Mouse (Mus musculus) kidney, postnatal 25 days (tissue): Measurements from ENCODE around the gene Rhoa.
"Not testable (repeated sequence)": the region's sequence is repeated elsewhere in the genome, so short reads cannot be mapped to it uniquely, and the experiment has no call there.

Source experiments
- DNase-seq, 2 experiments: peaks; one replicate each; pipeline ENCODE4 v3.0.0; 2021; ENCODE audit warnings: mixed read lengths in 2 of 2

Rhoa gene

DNA sequence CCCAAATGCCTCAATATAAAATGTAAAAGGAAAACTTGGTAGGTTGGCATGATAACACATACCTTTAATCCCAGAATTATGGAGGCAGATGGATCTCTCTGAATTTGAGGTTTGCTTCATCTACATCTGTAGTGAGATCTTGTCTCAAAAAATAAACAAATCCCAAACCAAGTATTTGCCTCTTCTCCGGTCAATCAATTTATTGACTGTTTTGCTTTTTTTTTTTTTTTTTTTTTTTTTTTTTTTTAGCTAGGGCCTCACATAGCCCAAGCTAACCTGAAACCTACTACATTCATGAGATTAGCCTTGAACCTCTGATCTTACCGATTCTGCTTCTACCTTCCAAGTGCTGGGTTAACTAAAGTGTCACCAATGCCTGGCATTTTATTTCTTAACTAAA is 16.6 kb upstream of the Rhoa start:
- DNase-seq = no peak

DNA sequence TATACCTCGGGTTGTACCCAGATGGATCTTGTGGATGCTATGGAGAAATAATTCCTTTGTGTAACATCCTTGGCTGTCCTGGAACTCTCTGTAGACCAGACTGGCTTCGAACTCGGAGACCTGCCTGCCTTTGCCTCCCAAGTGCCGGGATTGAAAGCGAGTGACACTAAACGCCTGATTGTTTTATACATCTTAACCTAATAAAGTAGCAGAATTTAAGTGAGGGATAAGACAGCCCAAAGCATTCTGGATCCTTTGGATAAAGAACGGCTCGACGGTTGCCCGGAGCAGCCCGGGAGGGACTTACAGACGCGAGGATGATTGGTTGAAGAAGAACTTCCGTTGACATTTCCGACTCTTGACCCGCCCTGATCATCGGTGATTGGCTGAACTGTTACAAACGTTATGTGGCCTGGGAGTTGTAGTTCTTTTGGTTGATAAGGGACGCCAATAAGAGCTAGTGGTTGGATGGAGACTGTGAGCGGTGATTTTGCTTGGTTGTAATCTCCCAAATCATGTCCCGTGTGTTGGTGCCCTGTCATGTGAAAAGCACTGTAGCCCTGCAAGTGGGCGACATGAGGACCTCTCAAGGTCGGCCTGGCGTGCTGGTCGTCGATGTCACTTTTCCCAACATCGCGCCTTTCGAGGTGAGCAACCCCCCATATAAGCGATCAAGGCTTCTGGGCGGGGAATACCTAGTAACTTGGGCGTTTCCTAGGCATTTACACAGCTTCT is 15.7 kb upstream of the Rhoa start, which contains the start of gene Nicn1:
Gene Nicn1, plus strand, starts transcription at position 414 of the 735 bp plus-strand sequence.
- DNase-seq = peak; percentile 94 to 96

DNA sequence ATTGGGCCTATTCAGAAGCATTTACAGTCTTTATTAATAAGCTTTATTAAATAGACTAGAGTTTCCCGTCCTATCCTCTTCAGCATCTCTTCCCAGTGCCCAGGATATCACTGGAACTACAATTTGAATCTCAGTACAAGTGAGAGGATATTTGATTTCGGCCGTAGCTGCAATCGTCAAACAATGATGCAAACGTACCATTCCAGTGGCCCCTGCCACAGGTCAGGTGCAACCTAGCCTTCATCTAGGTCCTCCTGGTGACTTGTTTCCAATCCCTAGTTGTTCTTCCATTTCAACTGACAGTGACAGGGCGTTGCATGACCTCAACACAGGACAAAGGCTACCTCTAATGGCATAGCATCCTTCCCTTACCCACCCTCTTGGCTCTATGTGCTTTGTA is 15.2 kb upstream of the Rhoa start:
- DNase-seq = no peak

DNA sequence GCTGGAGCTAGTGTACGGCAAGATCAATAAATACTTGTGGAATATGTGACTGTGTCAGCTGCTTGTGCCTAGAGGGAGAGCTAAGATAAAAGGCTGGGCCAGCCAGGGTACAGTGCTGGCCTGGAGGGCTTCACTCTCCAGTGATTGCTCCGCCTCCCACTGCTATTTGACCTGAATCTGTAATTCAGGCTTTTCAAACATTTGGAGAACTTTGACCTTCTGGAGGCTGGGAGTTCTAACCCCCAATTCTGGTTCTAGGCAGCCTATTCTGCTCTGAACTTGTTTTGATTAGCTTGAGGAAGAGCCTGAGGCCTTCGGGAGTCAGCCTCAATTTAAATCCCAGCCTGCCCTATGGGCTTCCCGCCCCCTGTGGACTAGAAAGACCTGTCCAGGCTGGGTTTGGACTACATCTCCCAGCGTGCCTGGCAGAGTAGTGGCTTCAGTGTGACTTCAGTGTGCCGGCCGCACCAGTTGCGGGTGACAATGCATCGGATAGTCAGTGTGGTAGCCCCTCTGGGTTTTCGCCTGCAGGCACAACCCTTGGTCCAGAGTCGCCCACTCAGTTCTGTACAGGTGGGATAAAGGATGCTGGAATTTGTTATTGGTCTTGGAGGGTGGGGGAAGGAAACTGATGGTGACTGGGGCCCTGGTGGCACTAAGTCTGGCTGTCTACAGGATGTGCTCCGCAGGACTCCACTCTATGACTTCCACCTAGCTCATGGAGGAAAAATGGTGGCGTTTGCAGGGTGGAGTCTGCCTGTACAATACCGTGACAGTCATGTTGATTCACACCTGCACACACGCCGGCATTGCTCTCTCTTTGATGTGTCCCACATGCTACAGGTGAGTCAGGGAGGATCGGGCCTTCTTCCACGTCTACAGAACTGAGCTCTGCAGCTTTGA is 9.2 kb upstream of the Rhoa start, which contains the start of gene Amt:
Gene Amt, plus strand, starts transcription at position 401 of the 903 bp plus-strand sequence.
- DNase-seq = peak; percentile 86 to 93

DNA sequence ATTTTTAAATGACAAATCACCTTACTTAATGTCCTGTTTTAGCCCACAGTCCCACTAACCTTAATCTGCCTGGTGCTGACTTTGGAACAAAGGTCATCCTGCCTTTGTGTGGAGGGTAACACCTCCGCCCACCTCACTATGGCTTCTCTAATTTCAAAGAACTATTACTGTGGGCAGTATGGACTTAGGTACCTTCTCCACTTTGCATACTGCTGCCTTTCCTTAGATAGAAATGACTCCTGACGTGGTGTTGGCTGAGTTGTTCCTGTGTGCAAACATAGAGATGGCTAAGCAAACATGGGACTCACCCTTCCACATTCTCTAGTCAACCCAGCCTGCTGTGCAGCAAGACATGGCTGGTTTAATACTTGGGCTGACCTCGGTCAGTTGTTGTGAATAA is 4.1 kb upstream of the Rhoa start:
- no peak for DNase-seq

DNA sequence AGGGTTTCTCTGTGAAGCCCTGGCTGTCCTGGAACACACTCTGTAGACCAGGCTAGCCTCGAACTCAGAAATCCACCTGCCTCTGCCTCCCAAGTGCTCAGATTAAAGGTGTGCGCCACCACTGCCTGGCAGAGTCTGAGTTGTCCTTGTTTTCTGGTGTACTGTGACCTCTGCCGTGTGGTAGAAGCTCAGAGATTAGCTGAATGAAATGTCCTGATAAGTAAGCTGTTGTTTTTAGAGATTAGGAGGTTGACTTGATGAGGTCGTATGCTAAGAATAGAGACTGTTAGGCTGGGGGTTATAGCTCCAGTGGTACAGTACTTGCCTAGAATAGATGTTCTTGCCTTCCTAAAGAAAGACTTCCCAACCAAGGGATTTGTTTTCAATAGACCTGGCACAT is 1.2 kb upstream of the Rhoa start:
- no peak for DNase-seq

DNA sequence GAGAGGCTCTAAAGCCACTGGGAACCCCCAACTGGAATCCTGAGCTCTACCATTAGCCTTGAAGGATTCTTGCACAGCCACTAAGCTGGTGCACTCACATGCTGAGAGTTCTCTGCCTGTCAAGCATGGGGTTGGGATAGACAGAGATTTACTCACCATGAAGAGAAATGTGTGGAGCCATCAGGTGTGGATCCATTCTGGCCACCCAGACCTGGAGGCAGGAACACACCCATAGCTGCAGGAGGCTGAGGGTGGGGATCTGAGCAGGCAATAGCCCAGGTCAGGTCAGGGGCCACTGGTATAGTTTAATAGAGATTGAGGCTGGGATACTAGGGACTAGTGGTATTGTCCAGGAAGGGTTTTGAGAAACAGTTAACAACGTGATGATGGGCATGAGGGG is 759 bp upstream of the Rhoa start:
- peak in 1 of 2 experiments; percentile 51 for DNase-seq

DNA sequence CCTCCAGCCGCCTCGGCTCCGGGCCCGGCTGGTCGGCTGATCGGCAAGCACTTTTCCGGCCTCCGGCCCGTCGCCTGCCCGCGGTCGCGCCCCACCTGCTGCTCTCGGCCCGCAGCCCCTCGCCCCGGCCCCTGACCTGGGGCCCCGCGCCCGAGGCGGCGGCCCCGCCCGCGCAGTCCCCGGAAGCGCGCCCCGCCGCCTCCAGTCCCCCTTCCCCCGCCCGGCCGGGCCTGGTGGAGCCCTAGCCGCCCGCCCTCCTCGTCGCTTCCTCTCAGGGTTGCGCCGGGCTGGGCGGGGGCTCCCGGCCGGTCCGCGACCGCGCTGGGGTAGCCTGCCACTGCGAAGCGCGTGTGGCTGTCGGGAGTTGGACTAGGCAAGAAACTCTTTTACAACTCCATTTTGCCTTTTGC is 647 bp downstream of the Rhoa start:
- DNase-seq = peak; percentile 85 to 94

DNA sequence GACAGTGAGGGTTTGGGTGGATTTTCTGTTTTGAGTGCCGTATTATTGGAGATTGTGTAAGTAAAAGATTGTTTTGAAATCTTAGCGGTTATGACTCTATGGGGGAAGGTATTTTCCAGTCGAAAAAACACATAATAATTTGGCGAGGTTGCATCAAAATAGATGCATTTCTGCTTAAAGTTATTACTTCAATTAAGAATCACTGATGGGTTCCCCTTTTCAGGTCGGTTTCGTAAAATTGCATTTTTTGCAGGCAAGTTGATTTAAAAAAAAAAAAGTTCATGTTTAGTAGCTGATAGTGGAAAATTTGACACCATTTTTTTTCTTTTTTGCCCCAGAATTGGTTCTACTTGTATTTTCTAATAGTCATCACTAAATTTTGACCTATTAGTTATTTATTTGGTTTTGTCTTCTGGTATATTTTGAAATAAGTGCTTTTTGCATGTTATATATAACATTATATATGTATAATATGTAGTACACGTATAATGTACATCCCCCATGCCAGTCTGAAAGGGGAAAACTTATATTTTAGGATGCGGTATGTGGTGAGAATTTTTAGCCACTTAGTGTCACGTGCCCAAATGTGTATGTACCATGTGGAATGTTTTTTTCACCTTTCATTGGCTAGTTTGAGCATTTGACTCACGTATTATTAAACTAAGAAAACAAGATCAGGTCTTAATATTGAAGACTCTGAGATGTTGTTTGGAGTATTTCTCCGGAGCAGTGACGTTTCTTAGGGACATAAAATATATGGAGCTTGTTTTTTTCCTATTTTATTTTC is 1.3 kb downstream of the Rhoa start:
- DNase-seq = no peak

DNA sequence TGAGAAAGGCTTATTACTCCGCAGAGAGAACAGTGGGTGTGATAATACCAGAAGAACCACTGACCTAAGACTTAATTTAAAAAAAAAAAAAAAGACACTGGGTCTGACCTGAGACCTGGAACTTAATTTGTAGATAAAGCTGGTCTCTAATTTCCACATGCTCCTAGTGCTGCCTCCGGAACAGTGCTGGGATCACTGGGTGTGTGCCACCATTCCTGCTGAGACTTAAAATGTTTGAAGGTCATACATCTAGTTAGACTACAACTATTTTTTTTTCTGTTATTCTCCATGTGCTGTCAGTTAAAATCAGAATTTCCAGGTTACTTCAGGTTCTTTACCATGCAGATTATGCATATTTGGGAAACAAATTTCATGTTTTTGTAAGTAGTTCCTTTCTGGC is 2.2 kb downstream of the Rhoa start:
- DNase-seq = no peak

DNA sequence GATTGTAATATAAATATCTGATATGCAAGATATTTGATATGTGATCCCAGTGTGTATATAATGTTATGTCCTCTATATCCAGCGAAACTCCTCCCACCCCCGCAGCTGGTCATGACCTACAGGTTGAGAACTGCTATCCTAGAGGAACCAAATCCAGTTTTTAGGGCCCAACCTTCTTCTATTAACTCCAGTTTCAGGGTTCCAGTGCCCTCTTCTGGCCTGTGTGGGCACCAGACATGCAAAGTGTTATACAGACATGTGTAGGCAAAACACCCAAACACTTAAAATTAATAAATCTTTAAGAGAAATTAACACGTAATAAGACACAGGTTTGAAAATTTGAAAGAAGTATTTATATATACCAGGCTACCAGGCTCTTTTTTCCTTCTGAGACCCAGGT is 11.6 kb downstream of the Rhoa start:
- peak; percentile 32 to 46 for DNase-seq

DNA sequence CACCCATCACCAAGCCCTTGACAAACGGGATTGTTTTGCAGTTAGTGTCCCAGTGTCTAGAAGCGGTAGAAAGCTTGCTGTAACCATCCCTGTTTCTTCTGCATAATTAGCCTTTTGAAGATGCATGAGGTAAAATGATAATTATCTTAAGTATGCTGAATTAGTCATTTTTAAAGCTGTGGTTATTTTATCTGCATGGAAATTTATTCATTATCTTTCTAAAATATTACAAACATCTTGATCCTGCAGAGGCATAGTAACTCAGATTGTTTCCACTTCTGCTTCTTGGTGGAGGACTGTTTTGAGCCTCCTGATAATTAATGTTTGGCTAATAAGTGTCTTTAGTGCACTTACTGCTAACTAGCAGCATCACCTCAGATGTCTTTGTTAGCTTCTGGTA is 12.5 kb downstream of the Rhoa start:
- DNase-seq = no peak

DNA sequence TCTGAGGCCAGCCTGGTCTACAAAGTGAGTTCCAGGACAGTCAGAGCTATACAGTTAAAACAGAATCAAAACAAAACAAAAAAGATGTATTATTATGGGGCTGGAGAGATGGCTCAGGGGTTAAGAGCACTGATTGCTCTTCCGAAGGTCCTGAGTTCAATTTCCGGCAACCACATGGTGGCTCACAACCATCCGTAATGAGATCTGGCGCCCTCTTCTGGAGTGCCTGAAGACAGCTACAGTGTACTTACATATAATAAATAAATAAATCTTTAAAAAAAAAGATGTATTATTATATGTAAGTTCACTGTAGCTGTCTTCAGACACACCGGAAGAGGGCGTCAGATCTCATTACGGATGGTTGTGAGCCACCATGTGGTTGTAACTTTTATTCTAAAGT is 16.1 kb downstream of the Rhoa start:
- not testable (repeated sequence) for DNase-seq

DNA sequence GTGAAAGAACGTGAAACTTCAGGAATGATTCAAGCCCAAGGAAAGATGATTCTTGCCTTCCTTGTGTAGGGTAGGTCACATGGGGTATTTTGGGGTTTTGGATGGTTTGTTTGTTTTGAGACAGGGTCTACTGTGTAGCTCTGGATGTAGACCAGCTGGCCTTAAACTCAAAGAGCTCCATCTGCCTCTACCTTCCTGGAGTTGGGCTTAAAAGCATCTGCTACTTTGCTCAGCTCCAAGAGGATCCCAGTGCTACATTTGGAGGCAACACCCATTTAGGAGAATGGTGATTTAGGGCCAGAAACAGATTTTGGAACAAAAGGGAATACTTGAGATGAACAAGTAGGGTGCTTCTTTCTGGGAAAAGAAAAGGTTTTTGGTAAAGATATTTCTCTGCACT is 18.9 kb downstream of the Rhoa start:
- DNase-seq = no peak

DNA sequence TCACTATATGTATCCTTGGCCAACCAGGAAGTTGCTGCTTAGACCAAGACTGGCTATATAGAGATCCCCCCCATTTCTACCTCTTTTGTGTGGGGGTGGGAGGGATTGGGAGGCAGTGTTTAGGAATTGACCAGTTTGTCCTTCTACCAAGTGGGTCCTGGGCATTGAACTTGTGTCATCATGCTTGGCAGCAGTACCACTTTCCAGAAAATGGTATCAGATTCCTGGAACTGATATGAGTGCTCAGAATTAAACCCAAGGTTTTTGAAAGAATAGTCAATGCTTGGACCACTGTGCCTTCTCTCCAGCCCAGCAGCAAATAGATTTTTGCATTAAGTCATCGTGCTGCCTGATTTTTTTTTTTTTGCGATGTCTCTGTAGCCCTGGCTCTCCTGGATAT is 19.9 kb downstream of the Rhoa start:
- no peak for DNase-seq

DNA sequence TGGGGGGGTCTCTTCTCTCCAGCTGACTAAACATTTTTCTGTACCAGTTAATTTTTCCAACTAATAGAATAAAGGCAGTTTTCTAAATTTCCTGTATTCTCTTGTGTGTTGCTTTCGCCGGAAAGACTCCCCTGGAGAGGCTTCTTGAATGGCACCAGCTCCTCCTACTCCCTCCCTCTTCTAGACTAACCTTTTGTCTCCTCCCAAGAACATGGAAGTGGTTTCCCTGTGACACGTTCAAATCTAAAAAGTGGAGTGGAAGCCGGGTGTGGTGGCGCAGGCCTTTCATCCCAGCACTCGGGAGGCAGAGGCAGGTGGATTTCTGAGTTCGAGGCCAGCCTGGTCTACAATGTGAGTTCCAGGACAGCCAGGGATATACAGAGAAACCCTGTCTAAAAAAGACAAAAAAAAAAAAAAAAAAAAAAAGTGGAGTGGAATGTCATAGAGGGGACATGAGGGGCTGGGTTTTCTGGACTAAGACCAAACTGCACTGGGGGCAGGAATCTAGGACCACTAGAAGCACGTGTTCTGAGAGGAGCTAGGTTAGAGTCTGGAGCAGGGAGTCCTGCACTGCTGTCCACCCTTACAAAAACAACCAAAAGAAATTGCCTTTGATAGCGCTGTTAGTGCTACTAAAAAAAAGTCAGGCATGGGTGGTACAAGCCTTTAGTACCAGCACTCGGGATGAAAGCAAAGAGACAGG is 32.1 kb downstream of the Rhoa start:
- no peak for DNase-seq

DNA sequence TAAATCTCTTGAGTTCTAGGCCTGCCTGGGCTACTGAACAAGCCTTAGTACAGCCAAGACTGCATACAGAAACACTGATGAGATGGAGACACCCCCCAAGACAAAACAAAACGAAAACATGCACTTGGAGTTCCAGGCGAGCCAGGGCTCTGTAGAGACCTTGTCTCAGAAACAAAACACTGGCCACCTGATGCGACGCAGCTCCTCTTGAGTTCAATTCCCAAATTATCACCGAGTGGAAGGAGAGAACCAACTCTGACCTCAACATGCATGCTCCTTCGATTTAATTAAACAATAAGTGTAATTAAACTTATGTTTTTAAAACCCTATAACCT is 32.6 kb downstream of the Rhoa start:
- DNase-seq = no peak

DNA sequence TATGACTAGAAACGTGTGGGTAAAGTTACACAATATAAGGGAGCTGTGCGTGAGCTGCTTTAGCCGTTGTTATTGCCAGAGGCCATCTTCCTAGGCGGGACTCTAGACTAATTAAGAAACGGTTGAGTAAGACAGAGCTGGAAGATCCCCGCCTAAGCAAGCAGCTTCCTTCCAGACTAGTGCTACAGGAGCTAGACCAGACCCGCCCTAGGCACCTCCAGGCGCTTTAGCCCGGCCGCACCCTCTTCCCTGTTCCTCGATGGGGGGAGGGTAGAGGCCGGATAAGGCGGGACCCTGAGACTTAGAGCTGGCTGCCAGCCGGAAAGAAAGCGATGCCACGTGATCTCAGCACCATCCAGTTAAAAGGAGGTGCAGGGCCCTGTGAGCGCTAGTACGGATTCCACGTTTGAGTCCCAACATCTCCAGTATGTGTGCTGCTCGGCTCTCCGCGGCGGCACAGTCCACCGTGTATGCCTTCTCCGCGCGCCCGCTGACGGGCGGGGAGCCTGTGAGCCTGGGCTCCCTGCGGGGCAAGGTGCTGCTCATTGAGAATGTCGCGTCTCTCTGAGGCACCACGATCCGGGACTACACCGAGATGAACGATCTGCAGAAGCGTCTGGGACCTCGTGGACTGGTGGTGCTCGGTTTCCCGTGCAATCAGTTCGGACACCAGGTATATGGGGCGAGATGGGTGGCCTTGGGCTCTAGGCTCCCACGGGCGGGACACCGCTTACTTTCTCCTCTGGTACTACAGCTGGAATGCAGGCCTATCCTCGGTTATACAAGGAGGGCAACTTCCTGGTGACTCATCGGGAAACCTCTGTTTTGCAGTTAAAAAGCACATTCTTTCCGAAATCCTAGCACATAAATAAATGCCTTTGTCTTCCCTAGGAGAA is 33.2 kb downstream of the Rhoa start, which contains the start of gene Gpx1:
Gene Gpx1, plus strand, starts transcription at position 18 of the 896 bp plus-strand sequence.
- peak; percentile 96 to 98 for DNase-seq

DNA sequence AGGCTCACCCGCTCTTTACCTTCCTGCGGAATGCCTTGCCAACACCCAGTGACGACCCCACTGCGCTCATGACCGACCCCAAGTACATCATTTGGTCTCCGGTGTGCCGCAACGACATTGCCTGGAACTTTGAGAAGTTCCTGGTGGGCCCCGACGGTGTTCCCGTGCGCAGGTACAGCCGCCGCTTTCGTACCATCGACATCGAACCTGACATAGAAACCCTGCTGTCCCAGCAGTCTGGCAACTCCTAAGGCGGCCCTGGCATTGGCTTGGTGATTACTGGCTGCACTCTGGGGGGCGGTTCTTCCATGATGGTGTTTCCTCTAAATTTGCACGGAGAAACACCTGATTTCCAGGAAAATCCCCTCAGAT is 33.9 kb downstream of the Rhoa start:
- DNase-seq = peak; percentile 35 to 65

DNA sequence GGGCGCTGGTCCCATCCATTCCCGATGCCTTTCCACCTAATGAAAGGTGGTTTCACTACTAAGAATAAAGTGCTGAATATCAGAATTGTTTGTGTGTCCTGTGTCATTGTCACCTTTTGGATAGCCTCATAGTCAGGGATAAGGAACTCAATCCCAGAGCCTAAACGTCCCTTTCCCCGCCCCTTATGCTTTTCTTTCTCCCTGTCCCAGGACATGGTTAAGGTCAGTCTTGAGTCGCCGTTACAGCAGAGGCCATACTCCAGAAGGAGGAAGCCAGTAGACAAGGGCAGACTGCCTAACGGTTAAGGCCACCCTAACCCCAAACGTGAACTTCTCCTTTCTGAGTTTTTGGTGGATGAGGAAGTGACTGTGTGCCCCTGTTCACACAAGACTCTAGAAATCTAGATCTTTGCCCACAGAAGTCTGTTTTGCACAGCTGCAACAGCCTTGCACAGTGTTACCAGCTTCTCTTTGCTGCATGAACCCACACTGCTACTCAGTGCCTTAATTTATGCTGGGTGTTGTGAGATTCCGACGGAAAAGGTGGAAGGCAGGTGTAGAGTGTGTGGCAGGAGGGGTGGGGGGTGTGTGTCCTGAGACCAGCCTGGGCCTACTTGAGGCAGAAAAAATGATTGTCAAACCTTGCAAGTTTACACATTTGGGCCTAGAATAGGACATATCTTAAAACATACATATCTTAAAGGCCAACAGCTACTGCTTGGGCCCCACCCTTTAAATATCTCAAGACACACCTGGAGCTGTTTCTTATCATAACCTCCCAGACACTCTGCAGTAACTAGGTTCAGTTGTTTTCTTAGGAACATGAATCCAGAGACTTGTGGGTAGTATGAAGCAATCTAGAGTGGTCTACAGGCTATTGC is 34.6 kb downstream of the Rhoa start:
- DNase-seq = peak; percentile 22 to 44

DNA sequence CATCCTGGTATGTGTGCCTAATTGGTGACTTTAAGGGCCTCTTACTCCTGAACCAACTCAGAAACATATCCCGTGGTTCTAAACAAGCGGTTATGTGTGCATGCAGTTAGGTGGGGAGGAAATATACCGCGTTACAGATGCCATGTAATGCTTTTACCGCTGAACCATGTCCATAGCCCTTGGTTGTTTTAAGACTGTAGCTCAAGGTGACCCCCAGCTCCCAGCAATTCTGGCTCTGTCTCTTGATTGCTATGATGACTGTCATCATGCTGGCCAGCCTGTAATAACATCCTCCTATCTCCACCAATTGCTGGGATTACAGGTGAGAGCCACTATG is 35.2 kb downstream of the Rhoa start:
- DNase-seq = peak in 1 of 2 experiments; percentile 45
